Mouse (Mus musculus): Measurements from ENCODE around the gene Zfp112.

- TF ChIP-seq POLR2A (IDR thresholded peaks at IDR 0.05; ENCODE audit: control insufficient read depth, low read depth, low read length) (no peak), CTCF (IDR thresholded peaks at IDR 0.05; ENCODE audit: control insufficient read depth, insufficient read depth, insufficient replicate concordance, low read depth, low read length) (no peak)
Measured at GRCm38 (mm10) chr7:24086871-24087270, 25.2 kb upstream of the Zfp112 start.
